Mouse (Mus musculus): ENCODE measurements around the gene Ccdc153.

Gene Ccdc153

GRCm38 (mm10) chr9:44287401-44288075, 47.1 kb downstream of the Ccdc153 start:
- DNase-seq = peak; percentile 8

- no peak for DNase-seq
These were observed 47.8 kb downstream of the Ccdc153 start, which contains the start of gene Abcg4 for GRCm38 (mm10) chr9:44288076-44288958. TSS of gene Abcg4 (minus strand) at chr9:44288615.

DNA sequence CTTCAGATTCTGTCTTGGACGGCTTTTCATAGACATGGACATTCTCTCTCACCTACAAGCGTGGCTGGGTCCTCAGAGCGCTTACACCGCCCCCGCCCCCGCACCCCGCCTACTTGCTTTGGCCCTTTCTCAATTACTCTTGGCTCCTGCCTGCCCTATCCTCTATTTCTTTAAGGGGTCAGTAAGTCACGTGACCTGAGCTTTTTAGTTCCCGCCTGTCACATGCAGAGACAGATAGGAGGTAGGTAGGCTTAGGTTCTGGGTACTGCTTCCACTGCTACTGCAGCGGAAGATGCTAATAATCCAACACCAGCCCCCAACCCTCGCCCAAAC, 48.4 kb downstream of the Ccdc153 start:
- DNase-seq = no peak

DNA sequence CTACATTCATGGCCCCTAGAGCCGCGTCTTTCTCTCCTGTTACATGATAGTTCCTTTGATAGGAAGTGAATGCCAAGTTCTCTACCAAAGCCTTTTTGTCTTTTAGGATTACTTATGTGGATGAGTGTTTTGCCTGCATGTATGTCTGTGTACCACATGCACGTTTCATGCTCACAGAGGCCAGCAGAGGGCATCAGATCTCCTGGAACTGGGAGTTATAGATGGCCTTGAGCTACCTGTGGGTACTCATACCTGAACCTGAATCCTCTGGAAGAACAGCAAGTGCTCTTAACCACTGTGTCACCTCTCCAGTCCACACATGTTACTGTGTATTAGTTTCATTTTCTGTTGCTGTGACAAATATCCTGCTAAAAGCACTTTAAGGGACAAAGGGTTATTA, 52.0 kb downstream of the Ccdc153 start:
- DNase-seq = peak; percentile 71
